Mouse (Mus musculus): ENCODE measurements around the gene Zfp995.
"Not testable (repeated sequence)": the region's sequence is repeated elsewhere in the genome, so short reads cannot be mapped to it uniquely, and the experiment has no call there.

Gene Zfp995

GRCm38 (mm10) chr17:21909456-21910052 is at the start of gene Zfp995:
Zfp995 (minus strand) TSS chr17:21909926.
- peak; percentile 49 for DNase-seq (ENCODE audit: low spot score)

GRCm38 (mm10) chr17:21909039-21909438 is 687 bp downstream of the Zfp995 start:
- no peak for DNase-seq (ENCODE audit: low spot score)

- no peak for DNase-seq (ENCODE audit: low spot score)
Measured at GRCm38 (mm10) chr17:21871256-21871655, 38.5 kb downstream of the Zfp995 start.

GRCm38 (mm10) chr17:21846322-21846582 is 63.5 kb downstream of the Zfp995 start:
- not testable (repeated sequence) for DNase-seq (ENCODE audit: low spot score)

GRCm38 (mm10) chr17:21845545-21846321 is 64.0 kb downstream of the Zfp995 start, which contains the start of gene Zfp820:
Zfp820 (minus strand) TSS chr17:21845772.
- peak; percentile 54 for DNase-seq (ENCODE audit: low spot score)

- no peak for DNase-seq (ENCODE audit: low spot score)
Measured at GRCm38 (mm10) chr17:21838510-21838909, 71.2 kb downstream of the Zfp995 start.

Measured in ovary, postnatal 36 days (tissue).